Mouse (Mus musculus): ENCODE results near the gene Mob4. TPM values are rescaled to one million over a fixed set of nuclear protein-coding genes. Genes with fewer than 3 reads are reported as not detected.

The Mob4 gene
- polyA plus RNA-seq (2014; fragmentation: Nextera tagmentation; extraction: Ambion mirVana) = 82.1 and 94.4 TPM in 2 replicates

- ATAC-seq (replicated peaks; ENCODE audit: low FRiP score) (peak; percentile 93), DNase-seq (ENCODE audit: low spot score) (peak; percentile 95)
- Histone ChIP-seq H3K9ac (ENCODE audit: low read depth, low read length) (peak within 1 kb of the TSS; percentile 83), H3K4me3 (ENCODE audit: low read depth, low read length) (peak within 1 kb of the TSS; percentile 74), H3K9me3 (ENCODE audit: control insufficient read depth, low read length) (no peaks in the 10 kb centered on the region), H3K27ac (ENCODE audit: low read depth, low read length) (peak within 1 kb of the TSS; percentile 92), H3K4me1 (replicated peaks; ENCODE audit: control insufficient read depth, insufficient read depth, low read length) (peaks cover 13% of the 10 kb centered on the region), H3K36me3 (ENCODE audit: control insufficient read depth, insufficient read depth, low read length) (peaks cover 7% of the 10 kb centered on the region), H3K4me2 (peak within 1 kb of the TSS; percentile 67), H3K27me3 (replicated peaks; ENCODE audit: control insufficient read depth, insufficient read depth, low read length) (no peaks in the 10 kb centered on the region)
- WGBS = under 1% methylated on average over 42 of the region's 42 CpGs
These were observed at the start of gene Mob4 for GRCm38 (mm10) chr1:55130943-55131401. Mob4 (plus strand) TSS chr1:55131231.

- WGBS = 70% methylated on average over 1 of the region's 1 CpGs
- H3K27ac ChIP-seq (ENCODE audit: low read depth, low read length) = no peak overlapping the region
- DNase-seq (ENCODE audit: low spot score) (no peak), ATAC-seq (replicated peaks; ENCODE audit: low FRiP score) (no peak; the same call in 1 of the 2 replicates)
- no peak overlapping the region for H3K4me2 ChIP-seq
- H3K4me1 ChIP-seq (replicated peaks; ENCODE audit: control insufficient read depth, insufficient read depth, low read length) = peaks cover 20% of the 10 kb centered on the region
- H3K4me3 ChIP-seq (ENCODE audit: low read depth, low read length) = no peak overlapping the region
- H3K27me3 ChIP-seq (replicated peaks; ENCODE audit: control insufficient read depth, insufficient read depth, low read length) = no peaks in the 10 kb centered on the region
- peaks cover 53% of the 10 kb centered on the region for H3K36me3 ChIP-seq (ENCODE audit: control insufficient read depth, insufficient read depth, low read length)
- H3K9me3 ChIP-seq (ENCODE audit: control insufficient read depth, low read length) = no peaks in the 10 kb centered on the region
- no peak overlapping the region for H3K9ac ChIP-seq (ENCODE audit: low read depth, low read length)
These were observed 48.9 kb upstream of the Mob4 start for GRCm38 (mm10) chr1:55082106-55082505.

GRCm38 (mm10) chr1:55085781-55086366, 45.2 kb upstream of the Mob4 start:
- DNase-seq (ENCODE audit: low spot score) (no peak), ATAC-seq (replicated peaks; ENCODE audit: low FRiP score) (no peak)
- H3K36me3 ChIP-seq (ENCODE audit: control insufficient read depth, insufficient read depth, low read length) = peaks cover 37% of the 10 kb centered on the region
- no peaks in the 10 kb centered on the region for H3K9me3 ChIP-seq (ENCODE audit: control insufficient read depth, low read length)
- peak overlapping the region; percentile 76 for H3K4me2 ChIP-seq
- H3K9ac ChIP-seq (ENCODE audit: low read depth, low read length) = peak overlapping the region; percentile 99
- peak overlapping the region; percentile 28; the same call in 1 of the 2 replicates for H3K27ac ChIP-seq (ENCODE audit: low read depth, low read length)
- no peaks in the 10 kb centered on the region for H3K27me3 ChIP-seq (replicated peaks; ENCODE audit: control insufficient read depth, insufficient read depth, low read length)
- WGBS = 39% methylated on average over 7 of the region's 7 CpGs
- H3K4me3 ChIP-seq (ENCODE audit: low read depth, low read length) = peak overlapping the region; percentile 98
- peaks cover 17% of the 10 kb centered on the region for H3K4me1 ChIP-seq (replicated peaks; ENCODE audit: control insufficient read depth, insufficient read depth, low read length)

- Histone ChIP-seq H3K27me3 (replicated peaks; ENCODE audit: control insufficient read depth, insufficient read depth, low read length) (no peaks in the 10 kb centered on the region), H3K4me2 (peak overlapping the region; percentile 76), H3K4me3 (ENCODE audit: low read depth, low read length) (peak overlapping the region; percentile 98), H3K9ac (ENCODE audit: low read depth, low read length) (peak overlapping the region; percentile 99), H3K36me3 (ENCODE audit: control insufficient read depth, insufficient read depth, low read length) (peaks cover 35% of the 10 kb centered on the region), H3K4me1 (replicated peaks; ENCODE audit: control insufficient read depth, insufficient read depth, low read length) (peaks cover 19% of the 10 kb centered on the region), H3K9me3 (ENCODE audit: control insufficient read depth, low read length) (no peaks in the 10 kb centered on the region), H3K27ac (ENCODE audit: low read depth, low read length) (peak overlapping the region; percentile 98)
- ATAC-seq (replicated peaks; ENCODE audit: low FRiP score) = no peak
- under 1% methylated on average over 13 of the region's 13 CpGs for WGBS
- peak; percentile 76 for DNase-seq (ENCODE audit: low spot score)
These were observed 44.1 kb upstream of the Mob4 start for GRCm38 (mm10) chr1:55086868-55087400.

- peak overlapping the region; percentile 76 for H3K4me2 ChIP-seq
- H3K4me3 ChIP-seq (ENCODE audit: low read depth, low read length) = peak overlapping the region; percentile 98
- ATAC-seq (replicated peaks; ENCODE audit: low FRiP score) (peak; percentile 27), DNase-seq (ENCODE audit: low spot score) (no peak)
- H3K9me3 ChIP-seq (ENCODE audit: control insufficient read depth, low read length) = no peaks in the 10 kb centered on the region
- no peaks in the 10 kb centered on the region for H3K27me3 ChIP-seq (replicated peaks; ENCODE audit: control insufficient read depth, insufficient read depth, low read length)
- H3K27ac ChIP-seq (ENCODE audit: low read depth, low read length) = peak overlapping the region; percentile 98
- H3K36me3 ChIP-seq (ENCODE audit: control insufficient read depth, insufficient read depth, low read length) = peaks cover 31% of the 10 kb centered on the region
- H3K4me1 ChIP-seq (replicated peaks; ENCODE audit: control insufficient read depth, insufficient read depth, low read length) = peaks cover 19% of the 10 kb centered on the region
- H3K9ac ChIP-seq (ENCODE audit: low read depth, low read length) = peak overlapping the region; percentile 99
- WGBS = under 1% methylated on average over 51 of the region's 57 CpGs
These were observed 43.6 kb upstream of the Mob4 start for GRCm38 (mm10) chr1:55087401-55087904.

GRCm38 (mm10) chr1:55087932-55088610, 43.0 kb upstream of the Mob4 start, which contains the start of the genes Hspe1 and Hspd1:
Hspe1 (plus strand) TSS chr1:55088132.
Hspd1 (minus strand) TSS chr1:55088243.
- no peaks in the 10 kb centered on the region for H3K9me3 ChIP-seq (ENCODE audit: control insufficient read depth, low read length)
- under 1% methylated on average over 75 of the region's 76 CpGs for WGBS
- H3K27ac ChIP-seq (ENCODE audit: low read depth, low read length) = peak within 1 kb of the TSS; percentile 98
- H3K4me2 ChIP-seq = peak within 1 kb of the TSS; percentile 76
- peaks cover 25% of the 10 kb centered on the region for H3K36me3 ChIP-seq (ENCODE audit: control insufficient read depth, insufficient read depth, low read length)
- H3K27me3 ChIP-seq (replicated peaks; ENCODE audit: control insufficient read depth, insufficient read depth, low read length) = no peaks in the 10 kb centered on the region
- H3K9ac ChIP-seq (ENCODE audit: low read depth, low read length) = peak within 1 kb of the TSS; percentile 99
- H3K4me3 ChIP-seq (ENCODE audit: low read depth, low read length) = peak within 1 kb of the TSS; percentile 98
- peaks cover 19% of the 10 kb centered on the region for H3K4me1 ChIP-seq (replicated peaks; ENCODE audit: control insufficient read depth, insufficient read depth, low read length)
- ATAC-seq (replicated peaks; ENCODE audit: low FRiP score) (peak; percentile 89), DNase-seq (ENCODE audit: low spot score) (peak; percentile 100)

- H3K36me3 ChIP-seq (ENCODE audit: control insufficient read depth, insufficient read depth, low read length) = peaks cover 19% of the 10 kb centered on the region
- H3K9ac ChIP-seq (ENCODE audit: low read depth, low read length) = peak overlapping the region; percentile 99
- WGBS = 3% methylated on average over 16 of the region's 16 CpGs
- DNase-seq (ENCODE audit: low spot score) (no peak), ATAC-seq (replicated peaks; ENCODE audit: low FRiP score) (no peak)
- no peaks in the 10 kb centered on the region for H3K27me3 ChIP-seq (replicated peaks; ENCODE audit: control insufficient read depth, insufficient read depth, low read length)
- H3K27ac ChIP-seq (ENCODE audit: low read depth, low read length) = peak overlapping the region; percentile 98
- H3K4me2 ChIP-seq = peak overlapping the region; percentile 76
- H3K9me3 ChIP-seq (ENCODE audit: control insufficient read depth, low read length) = no peaks in the 10 kb centered on the region
- peak overlapping the region; percentile 98 for H3K4me3 ChIP-seq (ENCODE audit: low read depth, low read length)
- H3K4me1 ChIP-seq (replicated peaks; ENCODE audit: control insufficient read depth, insufficient read depth, low read length) = peaks cover 19% of the 10 kb centered on the region
These were observed 42.2 kb upstream of the Mob4 start for GRCm38 (mm10) chr1:55088611-55089497.

Data from liver, embryonic 11.5 days (tissue).